Mouse (Mus musculus) midbrain, embryonic 11.5 days (tissue): ENCODE data around the gene Lrrfip1. TPM values are rescaled to one million over a fixed set of nuclear protein-coding genes. Genes with fewer than 3 reads are reported as not detected.
A peak's percentile ranks its signal among the peaks of the same experiment; 100 is the strongest.

Source experiments
- ATAC-seq: fragments of 200-750 bp; cut with Nextera tagmentation; 2 replicates; pipeline ENCODE4 v1.8.0; 2017; ENCODE audit warnings: moderate TSS enrichment, moderate library complexity; ENCODE audit not compliant: low FRiP score
- DNase-seq: peaks from one replicate; pipeline ENCODE4 v3.0.0; 2015; ENCODE audit warnings: low spot score; ENCODE audit errors: missing footprints
- H3K27ac ChIP-seq: fragments of 300-500 bp; sonication (generic); 2 replicates; pipeline ENCODE4 v1.5.1; 2014; ENCODE audit warnings: low read depth, low read length
- H3K27me3 ChIP-seq: fragments of 300-500 bp; sonication (generic); 2 replicates; pipeline ENCODE4 v1.6.1; 2014; ENCODE audit warnings: mild to moderate bottlenecking, low read length, moderate library complexity, mixed read lengths; ENCODE audit not compliant: control insufficient read depth, insufficient read depth
- H3K36me3 ChIP-seq: fragments of 300-500 bp; sonication (generic); 2 replicates; pipeline ENCODE4 v1.6.1; 2014; ENCODE audit warnings: mild to moderate bottlenecking, low read length, moderate library complexity, mixed read lengths; ENCODE audit not compliant: control insufficient read depth, insufficient read depth
- H3K4me1 ChIP-seq: fragments of 300-500 bp; sonication (generic); 2 replicates; pipeline ENCODE4 v1.6.1; 2014; ENCODE audit warnings: low read length; ENCODE audit not compliant: control insufficient read depth, insufficient read depth
- H3K4me2 ChIP-seq: fragments of 300-500 bp; sonication (generic); 2 replicates; pipeline ENCODE4 v1.6.1; 2014; ENCODE audit warnings: mild to moderate bottlenecking, moderate library complexity
- H3K4me3 ChIP-seq: fragments of 300-500 bp; sonication (generic); 2 replicates; pipeline ENCODE4 v1.5.1; 2014; ENCODE audit warnings: low read depth, low read length
- H3K9ac ChIP-seq: fragments of 300-500 bp; sonication (generic); 2 replicates; pipeline ENCODE4 v1.6.1; 2014; ENCODE audit warnings: low read length
- H3K9me3 ChIP-seq: fragments of 300-500 bp; sonication (generic); 2 replicates; pipeline ENCODE4 v1.6.1; 2016; ENCODE audit warnings: low read length; ENCODE audit not compliant: control insufficient read depth
- WGBS: fragments of 180-500 bp; shearing (Covaris S2); extraction: QIAGEN DNeasy Blood & Tissue Kit; methylation state at CpG from one replicate; pipeline ENCODE4 v1.1.7; 2014; 5-methylcytosine and 5-hydroxymethylcytosine counted together
- polyA plus RNA-seq: library from polyadenylated mRNA; unstranded; fragments of >200 nt; fragmentation: Nextera tagmentation; extraction: Ambion mirVana; gene quantifications from 2 replicates; pipeline ENCODE4 v1.2.1, GENCODE M21; 2014

Lrrfip1 gene
- polyA plus RNA-seq, 1 experiment from 2014 or later = 21.1 TPM

- ATAC-seq = no peak
- Histone ChIP-seq H3K36me3 (no peaks in the 10 kb centered on the region), H3K9me3 (no peaks in the 10 kb centered on the region), H3K27me3 (peaks cover 4% of the 10 kb centered on the region; the same call in 1 of the 2 replicates), H3K4me2 (no peak overlapping the region), H3K27ac (no peak overlapping the region), H3K9ac (no peak overlapping the region), H3K4me1 (peaks cover 7% of the 10 kb centered on the region), H3K4me3 (no peak overlapping the region)
- no peak for DNase-seq
- 87% methylated on average over 4 of the region's 4 CpGs for WGBS
Observed at GRCm38 (mm10) chr1:90968649-90969048, 29.9 kb upstream of the Lrrfip1 start.

DNA sequence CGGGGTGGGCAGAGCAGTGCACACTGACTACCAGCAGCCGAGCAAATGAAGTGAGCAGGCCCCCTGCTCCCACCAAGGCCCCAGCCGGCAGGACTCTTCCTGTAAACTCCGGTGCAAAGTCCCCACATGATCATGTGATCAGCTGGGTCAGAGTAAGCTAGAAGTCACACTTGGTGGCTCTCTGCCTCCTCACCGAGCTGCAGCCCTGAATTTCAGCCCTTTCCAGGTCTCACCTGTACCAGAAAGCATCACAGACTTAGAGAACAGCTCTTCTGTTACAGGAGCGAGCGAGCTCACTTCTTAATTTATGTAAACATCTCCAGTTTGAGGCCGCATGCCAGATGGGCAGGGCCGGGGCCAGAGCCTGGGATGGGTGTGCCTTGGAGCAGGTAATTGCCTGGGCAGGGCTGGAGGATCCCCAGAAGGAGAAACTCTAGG lies 29.2 kb upstream of the Lrrfip1 start, which contains the start of gene Rab17:
Rab17 (minus strand) TSS at position 315 of the 438 bp plus-strand sequence.
- Histone ChIP-seq H3K9me3 (no peaks in the 10 kb centered on the region), H3K4me3 (no peak within 1 kb of the TSS), H3K4me2 (no peak within 1 kb of the TSS), H3K27me3 (peaks cover 4% of the 10 kb centered on the region; the same call in 1 of the 2 replicates), H3K27ac (no peak within 1 kb of the TSS), H3K36me3 (no peaks in the 10 kb centered on the region), H3K4me1 (peaks cover 14% of the 10 kb centered on the region), H3K9ac (no peak within 1 kb of the TSS)
- 42% methylated on average over 9 of the region's 9 CpGs for WGBS
- no peak for ATAC-seq
- no peak for DNase-seq

DNA sequence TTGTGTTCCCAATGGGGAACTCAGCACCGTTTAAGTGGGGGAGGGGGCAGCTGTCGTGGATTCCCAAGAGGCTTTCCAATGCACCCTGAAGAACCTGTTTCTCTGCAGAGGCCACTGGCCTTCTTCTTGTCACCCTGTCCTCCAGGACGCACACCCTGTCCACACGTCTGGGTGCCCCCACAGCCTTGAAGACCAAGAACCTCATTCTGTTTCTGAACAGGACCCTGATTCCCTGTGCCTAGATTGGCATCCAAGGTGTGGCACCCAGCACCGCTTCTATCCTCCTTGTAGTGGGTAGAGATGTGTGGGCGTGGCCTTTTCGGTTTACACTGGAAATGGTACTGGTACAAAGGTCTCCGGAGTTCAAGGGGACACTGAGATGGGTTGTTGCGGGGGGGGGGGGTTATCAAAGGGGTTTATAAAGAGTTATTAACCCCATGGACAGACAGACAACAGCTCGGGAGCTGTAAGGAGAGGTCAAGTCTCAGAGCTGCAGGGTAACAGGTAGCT lies 28.6 kb upstream of the Lrrfip1 start:
- Histone ChIP-seq H3K36me3 (no peaks in the 10 kb centered on the region), H3K27ac (no peak overlapping the region), H3K4me3 (no peak overlapping the region), H3K27me3 (peaks cover 4% of the 10 kb centered on the region; the same call in 1 of the 2 replicates), H3K9ac (no peak overlapping the region), H3K9me3 (no peaks in the 10 kb centered on the region), H3K4me1 (peaks cover 19% of the 10 kb centered on the region), H3K4me2 (no peak overlapping the region)
- whole genome bisulfite sequencing = 76% methylated on average over 10 of the region's 10 CpGs
- DNase-seq (no peak), ATAC-seq (no peak)

DNA sequence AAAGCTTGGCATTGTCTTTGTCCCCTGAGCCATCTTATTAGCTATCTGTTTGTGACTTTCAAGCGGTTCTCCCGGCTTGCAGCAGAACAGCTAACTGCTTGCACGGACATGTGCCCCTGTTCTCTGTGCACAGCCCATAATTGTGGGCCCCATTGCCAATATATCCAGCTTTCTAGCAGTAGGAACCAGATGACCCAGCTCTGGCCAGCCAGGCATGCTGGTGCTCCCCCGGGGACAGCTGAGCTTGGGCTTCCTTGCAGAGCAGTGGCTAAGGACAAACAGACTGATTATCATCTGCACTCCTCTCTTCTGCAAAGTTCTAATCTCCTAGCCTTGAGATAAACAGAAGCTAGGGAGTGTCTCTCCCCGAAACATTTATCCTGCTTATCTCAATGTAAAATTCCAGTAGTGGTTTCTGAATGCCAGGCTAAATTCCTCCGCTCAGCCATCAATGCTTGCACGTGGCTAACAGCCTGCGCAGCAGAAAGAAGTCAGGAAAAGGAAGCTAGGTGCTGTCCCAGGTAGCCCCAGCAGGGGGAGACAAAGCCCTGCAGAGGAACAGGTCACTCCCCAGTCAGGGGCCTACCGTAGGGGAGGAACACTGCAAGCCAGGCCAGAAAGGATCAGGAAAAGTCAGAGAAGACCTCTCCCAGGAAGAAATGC lies 25.5 kb upstream of the Lrrfip1 start:
- DNase-seq (peak; percentile 100), ATAC-seq (peak; percentile 59)
- Histone ChIP-seq H3K9me3 (no peaks in the 10 kb centered on the region), H3K4me2 (no peak overlapping the region), H3K4me3 (no peak overlapping the region), H3K36me3 (no peaks in the 10 kb centered on the region), H3K9ac (0 out of 2 replicates have a peak overlapping the region, but pooled peaks have one; percentile 30), H3K27me3 (peaks cover 4% of the 10 kb centered on the region; the same call in 1 of the 2 replicates), H3K27ac (no peak overlapping the region), H3K4me1 (peaks cover 31% of the 10 kb centered on the region)
- WGBS = 21% methylated on average over 9 of the region's 9 CpGs

DNA sequence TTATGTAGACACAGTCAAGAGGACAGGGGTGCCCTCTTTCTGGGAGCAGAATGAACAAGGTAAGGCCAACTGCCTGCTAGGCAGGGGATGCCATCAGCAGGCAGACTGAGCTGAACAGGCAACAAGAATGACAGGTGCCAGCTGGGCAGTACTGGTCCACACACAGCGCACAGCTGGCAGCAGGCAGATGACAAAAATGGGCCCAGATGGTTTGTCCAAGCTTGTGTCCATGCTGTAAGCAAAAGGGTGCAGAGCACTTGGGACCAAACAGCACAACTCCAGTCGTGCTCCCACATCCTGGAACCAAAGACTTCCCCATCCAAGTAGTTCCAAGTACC lies 25.0 kb upstream of the Lrrfip1 start:
- DNase-seq (no peak), ATAC-seq (peak; percentile 43; the same call in 1 of the 2 replicates)
- H3K4me1 ChIP-seq = peaks cover 31% of the 10 kb centered on the region
- no peak overlapping the region for H3K4me3 ChIP-seq
- H3K4me2 ChIP-seq = no peak overlapping the region
- peaks cover 4% of the 10 kb centered on the region; the same call in 1 of the 2 replicates for H3K27me3 ChIP-seq
- 92% methylated on average over 2 of the region's 2 CpGs for WGBS
- H3K36me3 ChIP-seq = no peaks in the 10 kb centered on the region
- H3K27ac ChIP-seq = no peak overlapping the region
- H3K9me3 ChIP-seq = no peaks in the 10 kb centered on the region
- peak overlapping the region; percentile 11; the same call in 1 of the 2 replicates for H3K9ac ChIP-seq

- 8% methylated on average over 12 of the region's 12 CpGs for WGBS
- Histone ChIP-seq H3K9me3 (no peaks in the 10 kb centered on the region), H3K27me3 (peaks cover 4% of the 10 kb centered on the region; the same call in 1 of the 2 replicates), H3K4me1 (peaks cover 31% of the 10 kb centered on the region), H3K4me3 (no peak overlapping the region), H3K4me2 (peak overlapping the region; percentile 28), H3K36me3 (no peaks in the 10 kb centered on the region), H3K9ac (peak overlapping the region; percentile 24; the same call in 1 of the 2 replicates), H3K27ac (peak overlapping the region; percentile 59; the same call in 1 of the 2 replicates)
- ATAC-seq (peak; percentile 85), DNase-seq (peak; percentile 95)
Observed at GRCm38 (mm10) chr1:90974906-90975649, 23.5 kb upstream of the Lrrfip1 start.

GRCm38 (mm10) chr1:90975960-90976359 lies 22.6 kb upstream of the Lrrfip1 start:
- DNase-seq = peak; percentile 87
- Histone ChIP-seq H3K9ac (no peak overlapping the region), H3K27ac (no peak overlapping the region)

DNA sequence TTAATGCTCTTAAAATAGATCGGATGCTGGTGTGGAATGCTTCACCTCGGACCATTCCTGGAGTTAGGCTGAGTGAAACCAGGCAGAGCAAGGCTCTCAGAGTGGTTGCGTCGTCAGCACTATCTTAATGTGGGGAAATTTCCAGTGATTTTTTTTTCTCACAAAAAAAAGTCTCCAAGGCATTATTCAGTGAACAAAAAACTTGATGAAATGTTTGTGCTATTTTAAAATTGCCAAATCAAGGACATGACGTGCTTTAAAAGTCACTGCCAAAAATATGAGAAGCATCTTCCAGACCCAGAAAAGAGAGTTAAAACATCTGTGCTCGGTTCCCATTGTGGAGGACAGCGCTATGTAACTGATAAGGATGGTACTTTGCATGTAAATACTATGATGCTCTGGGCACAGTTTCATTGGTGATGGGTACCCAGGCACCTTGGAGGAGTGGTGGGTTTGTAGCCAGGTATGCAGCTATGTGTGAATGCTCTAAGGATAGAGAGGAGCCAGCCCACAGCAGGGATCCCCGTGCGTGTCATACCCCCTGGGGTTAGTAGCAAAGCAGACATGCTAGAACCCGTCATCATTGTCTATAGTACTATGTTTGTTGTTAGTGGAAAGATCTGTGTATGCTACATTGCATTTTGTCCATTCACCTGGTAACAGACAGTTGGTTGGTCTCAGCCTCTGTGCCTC lies 17.8 kb upstream of the Lrrfip1 start:
- DNase-seq (peak; percentile 33), ATAC-seq (no peak)
- H3K27ac ChIP-seq = no peak overlapping the region
- H3K27me3 ChIP-seq = no peaks in the 10 kb centered on the region
- H3K36me3 ChIP-seq = no peaks in the 10 kb centered on the region
- H3K9ac ChIP-seq = no peak overlapping the region
- H3K4me3 ChIP-seq = no peak overlapping the region
- no peaks in the 10 kb centered on the region for H3K9me3 ChIP-seq
- 86% methylated on average over 10 of the region's 10 CpGs for WGBS
- H3K4me1 ChIP-seq = peaks cover 4% of the 10 kb centered on the region
- no peak overlapping the region for H3K4me2 ChIP-seq

More at GRCm38 (mm10) chr1:90975960-90976359, 22.6 kb upstream of the Lrrfip1 start:
- peaks cover 31% of the 10 kb centered on the region for H3K4me1 ChIP-seq
- no peak overlapping the region for H3K4me2 ChIP-seq
- no peak for ATAC-seq
- WGBS = 67% methylated on average over 4 of the region's 4 CpGs
- no peak overlapping the region for H3K4me3 ChIP-seq
- no peaks in the 10 kb centered on the region for H3K9me3 ChIP-seq
- H3K36me3 ChIP-seq = no peaks in the 10 kb centered on the region
- H3K27me3 ChIP-seq = peaks cover 4% of the 10 kb centered on the region; the same call in 1 of the 2 replicates
